Mouse (Mus musculus) hindbrain, embryonic 16.5 days (tissue): ENCODE results near the gene Nectin4. TPM values are rescaled to one million over a fixed set of nuclear protein-coding genes. Genes with fewer than 3 reads are reported as not detected.

Experiments
- ATAC-seq: fragments of 200-750 bp; cut with Nextera tagmentation; 2 replicates; pipeline ENCODE4 v1.8.0; 2017; ENCODE audit warnings: moderate TSS enrichment, moderate library complexity
- H3K27ac ChIP-seq: fragments of 300-500 bp; sonication (generic); 2 replicates; pipeline ENCODE4 v1.5.1; 2014; ENCODE audit warnings: low read depth, mild to moderate bottlenecking, control low read depth, low read length, moderate library complexity
- H3K27me3 ChIP-seq: fragments of 300-500 bp; sonication (generic); replicated peaks from 2 replicates; pipeline ENCODE4 v1.6.1; 2014; ENCODE audit warnings: low read length; ENCODE audit not compliant: control insufficient read depth, insufficient read depth
- H3K36me3 ChIP-seq: fragments of 300-500 bp; sonication (generic); 2 replicates; pipeline ENCODE4 v1.6.1; 2014; ENCODE audit warnings: mild to moderate bottlenecking, low read length, moderate library complexity, mixed read lengths; ENCODE audit not compliant: control insufficient read depth, insufficient read depth
- H3K4me1 ChIP-seq: fragments of 300-500 bp; sonication (generic); 2 replicates; pipeline ENCODE4 v1.6.1; 2014; ENCODE audit warnings: low read depth, low read length; ENCODE audit not compliant: control insufficient read depth, insufficient read depth
- H3K4me2 ChIP-seq: fragments of 300-500 bp; sonication (generic); 2 replicates; pipeline ENCODE4 v1.6.1; 2014; ENCODE audit warnings: mild to moderate bottlenecking, low read length, control low read depth, moderate library complexity
- H3K4me3 ChIP-seq: fragments of 300-500 bp; sonication (generic); 2 replicates; pipeline ENCODE4 v1.5.1; 2014; ENCODE audit warnings: mild to moderate bottlenecking, low read length, control low read depth, moderate library complexity
- H3K9ac ChIP-seq: fragments of 300-500 bp; sonication (generic); 2 replicates; pipeline ENCODE4 v1.6.1; 2014; ENCODE audit warnings: low read depth, mild to moderate bottlenecking, control low read depth, low read length, moderate library complexity
- H3K9me3 ChIP-seq: fragments of 300-500 bp; sonication (generic); 2 replicates; pipeline ENCODE4 v1.6.1; 2014; ENCODE audit warnings: mild to moderate bottlenecking, low read length, moderate library complexity; ENCODE audit not compliant: control insufficient read depth
- WGBS: fragments of 180-500 bp; shearing (Covaris S2); extraction: QIAGEN DNeasy Blood & Tissue Kit; methylation state at CpG from one replicate; pipeline ENCODE4 v1.1.7; 2014; 5-methylcytosine and 5-hydroxymethylcytosine counted together
- polyA plus RNA-seq: library from polyadenylated mRNA; unstranded; fragments of >200 nt; fragmentation: Nextera tagmentation; extraction: Ambion mirVana; gene quantifications from 2 replicates; pipeline ENCODE4 v1.2.1, GENCODE M21; 2015

The Nectin4 gene
- polyA plus RNA-seq, 1 experiment from 2014 or later, result 4.7 TPM

- Histone ChIP-seq H3K4me2 (no peak overlapping the region), H3K9ac (no peak overlapping the region), H3K4me3 (no peak overlapping the region), H3K9me3 (no peaks in the 10 kb centered on the region), H3K36me3 (no peaks in the 10 kb centered on the region), H3K4me1 (no peaks in the 10 kb centered on the region), H3K27ac (no peak overlapping the region), H3K27me3 (no peaks in the 10 kb centered on the region; the same call in 1 of the 2 replicates)
- WGBS, result 10% methylated on average over 3 of the region's 4 CpGs
- no peak for ATAC-seq
Observed at GRCm38 (mm10) chr1:171373946-171374345, 4.0 kb downstream of the Nectin4 start.

- no peak overlapping the region for H3K4me2 ChIP-seq
- H3K36me3 ChIP-seq, result no peaks in the 10 kb centered on the region
- WGBS, result 40% methylated on average over 8 of the region's 9 CpGs
- H3K27me3 ChIP-seq, result no peaks in the 10 kb centered on the region; the same call in none of the 2 replicates
- H3K9ac ChIP-seq, result no peak overlapping the region
- H3K4me3 ChIP-seq, result no peak overlapping the region
- ATAC-seq, result no peak
- no peaks in the 10 kb centered on the region for H3K9me3 ChIP-seq
- peaks cover 9% of the 10 kb centered on the region; the same call in 1 of the 2 replicates for H3K4me1 ChIP-seq
- no peak overlapping the region for H3K27ac ChIP-seq
Observed at GRCm38 (mm10) chr1:171375646-171376097, 5.8 kb downstream of the Nectin4 start.

GRCm38 (mm10) chr1:171378298-171378697, 8.4 kb downstream of the Nectin4 start:
- peaks cover 9% of the 10 kb centered on the region; the same call in 1 of the 2 replicates for H3K4me1 ChIP-seq
- H3K9me3 ChIP-seq, result no peaks in the 10 kb centered on the region
- H3K9ac ChIP-seq, result no peak overlapping the region
- no peak overlapping the region for H3K4me3 ChIP-seq
- no peak overlapping the region for H3K4me2 ChIP-seq
- H3K27me3 ChIP-seq, result no peaks in the 10 kb centered on the region; the same call in none of the 2 replicates
- WGBS, result 91% methylated on average over 6 of the region's 6 CpGs
- H3K36me3 ChIP-seq, result no peaks in the 10 kb centered on the region
- H3K27ac ChIP-seq, result no peak overlapping the region
- ATAC-seq, result no peak

GRCm38 (mm10) chr1:171379935-171380599, 10.2 kb downstream of the Nectin4 start:
- H3K9ac ChIP-seq, result peak overlapping the region; percentile 66
- H3K9me3 ChIP-seq, result no peaks in the 10 kb centered on the region
- WGBS, result 3% methylated on average over 31 of the region's 31 CpGs
- peak overlapping the region; percentile 71 for H3K4me2 ChIP-seq
- peak overlapping the region; percentile 39 for H3K4me3 ChIP-seq
- H3K27me3 ChIP-seq, result no peaks in the 10 kb centered on the region; the same call in 1 of the 2 replicates
- peak overlapping the region; percentile 47; the same call in 1 of the 2 replicates for H3K27ac ChIP-seq
- no peaks in the 10 kb centered on the region for H3K36me3 ChIP-seq
- peak; percentile 86 for ATAC-seq
- H3K4me1 ChIP-seq, result peaks cover 9% of the 10 kb centered on the region; the same call in 1 of the 2 replicates

GRCm38 (mm10) chr1:171382096-171382620, 12.3 kb downstream of the Nectin4 start:
- Histone ChIP-seq H3K27ac (no peak overlapping the region), H3K4me3 (no peak overlapping the region), H3K9ac (no peak overlapping the region), H3K36me3 (no peaks in the 10 kb centered on the region), H3K4me1 (peaks cover 9% of the 10 kb centered on the region; the same call in 1 of the 2 replicates), H3K27me3 (no peaks in the 10 kb centered on the region; the same call in 1 of the 2 replicates), H3K9me3 (no peaks in the 10 kb centered on the region), H3K4me2 (no peak overlapping the region)
- WGBS, result 76% methylated on average over 11 of the region's 11 CpGs
- ATAC-seq, result no peak

GRCm38 (mm10) chr1:171384361-171384760, 14.5 kb downstream of the Nectin4 start:
- H3K4me2 ChIP-seq, result no peak overlapping the region
- no peaks in the 10 kb centered on the region; the same call in 1 of the 2 replicates for H3K27me3 ChIP-seq
- no peak overlapping the region for H3K9ac ChIP-seq
- no peaks in the 10 kb centered on the region for H3K9me3 ChIP-seq
- H3K27ac ChIP-seq, result no peak overlapping the region
- no peaks in the 10 kb centered on the region for H3K36me3 ChIP-seq
- no peak overlapping the region for H3K4me3 ChIP-seq
- peaks cover 9% of the 10 kb centered on the region; the same call in 1 of the 2 replicates for H3K4me1 ChIP-seq
- ATAC-seq, result no peak
- 67% methylated on average over 9 of the region's 9 CpGs for WGBS

GRCm38 (mm10) chr1:171385171-171385570, 15.3 kb downstream of the Nectin4 start:
- peaks cover 2% of the 10 kb centered on the region; the same call in 1 of the 2 replicates for H3K4me1 ChIP-seq
- no peaks in the 10 kb centered on the region for H3K36me3 ChIP-seq
- no peak for ATAC-seq
- 65% methylated on average over 9 of the region's 9 CpGs for WGBS
- no peaks in the 10 kb centered on the region for H3K27me3 ChIP-seq
- no peak overlapping the region for H3K9ac ChIP-seq
- no peak overlapping the region for H3K27ac ChIP-seq
- H3K4me2 ChIP-seq, result no peak overlapping the region
- no peaks in the 10 kb centered on the region for H3K9me3 ChIP-seq
- no peak overlapping the region for H3K4me3 ChIP-seq

GRCm38 (mm10) chr1:171387099-171387498, 17.2 kb downstream of the Nectin4 start:
- ATAC-seq, result no peak; the same call in 1 of the 2 replicates
- H3K4me3 ChIP-seq, result no peak overlapping the region
- no peaks in the 10 kb centered on the region for H3K36me3 ChIP-seq
- no peak overlapping the region for H3K9ac ChIP-seq
- H3K27ac ChIP-seq, result no peak overlapping the region
- no peaks in the 10 kb centered on the region for H3K4me1 ChIP-seq
- 22% methylated on average over 6 of the region's 6 CpGs for WGBS
- H3K4me2 ChIP-seq, result no peak overlapping the region
- no peaks in the 10 kb centered on the region for H3K9me3 ChIP-seq
- H3K27me3 ChIP-seq, result no peaks in the 10 kb centered on the region

- Histone ChIP-seq H3K27me3 (no peaks in the 10 kb centered on the region), H3K27ac (no peak within 1 kb of the TSS), H3K36me3 (no peaks in the 10 kb centered on the region), H3K4me2 (no peak within 1 kb of the TSS), H3K9me3 (no peaks in the 10 kb centered on the region), H3K4me3 (no peak within 1 kb of the TSS), H3K9ac (no peak within 1 kb of the TSS), H3K4me1 (no peaks in the 10 kb centered on the region)
- 82% methylated on average over 15 of the region's 15 CpGs for WGBS
- no peak for ATAC-seq
Observed at GRCm38 (mm10) chr1:171388376-171389102, 18.6 kb downstream of the Nectin4 start, which contains the start of gene Arhgap30. Gene Arhgap30 (plus strand): TSS chr1:171388954.
